Mouse (Mus musculus) E14TG2a.4 (cell line): ENCODE results near the gene Nudt13.
"Not testable (repeated sequence)": the region's sequence is repeated elsewhere in the genome, so short reads cannot be mapped to it uniquely, and the experiment has no call there.

Source experiments
- CTCF ChIP-seq: conservative IDR thresholded peaks from 2 replicates; pipeline ENCODE4 v1.5.1; 2014; ENCODE audit warnings: low read length
- NANOG ChIP-seq: IDR thresholded peaks from 2 replicates; pipeline ENCODE4 v1.6.1; 2014; ENCODE audit warnings: borderline replicate concordance, low read length, mixed read lengths
- POU5F1 ChIP-seq: IDR thresholded peaks from 2 replicates; pipeline ENCODE4 v1.6.1; 2014; ENCODE audit warnings: low read length, borderline replicate concordance

DNA sequence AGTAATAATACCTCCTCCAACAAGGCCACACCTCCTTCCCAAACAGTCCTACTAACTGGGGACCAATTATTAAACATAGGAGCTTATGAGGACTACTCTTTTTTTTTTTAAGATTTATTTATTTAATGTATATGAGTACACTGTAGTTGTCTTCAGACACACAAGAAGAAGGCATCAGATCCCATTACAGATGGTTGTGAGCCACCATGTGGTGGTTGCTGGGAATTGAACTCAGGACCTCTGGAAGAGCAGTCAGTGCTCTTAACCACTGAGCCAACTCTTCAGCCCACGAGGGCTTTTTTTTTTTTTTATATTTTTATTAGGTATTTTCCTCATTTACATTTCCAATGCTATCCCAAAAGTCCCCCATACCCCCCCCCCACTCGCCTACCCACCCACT lies 10.6 kb downstream of the Nudt13 start:
- not testable (repeated sequence) for TF ChIP-seq CTCF, POU5F1, NANOG
